Comparison of ENCODE assay signal across 20 mouse cellular contexts in the genomic region with DNA sequence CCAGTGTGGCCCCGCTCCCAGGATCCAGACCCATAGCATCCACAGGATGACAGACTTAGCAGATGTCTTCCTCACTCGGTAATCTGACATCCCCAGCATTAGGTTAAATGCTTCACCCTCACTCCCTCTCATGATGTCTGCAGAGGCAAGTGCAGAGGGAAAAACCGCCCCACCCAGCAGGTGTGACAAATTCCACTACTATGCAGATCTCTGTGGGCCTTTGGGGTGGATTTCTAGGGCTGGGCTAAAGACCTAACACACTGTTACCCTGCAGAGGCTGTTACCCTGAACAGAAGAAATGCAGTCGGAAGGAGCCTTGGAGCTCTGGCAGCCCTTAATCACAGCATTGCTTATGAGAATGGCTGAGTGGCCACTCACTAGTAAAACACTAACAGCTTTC. TPM values are rescaled to one million over a fixed set of nuclear protein-coding genes. Genes with fewer than 3 reads are reported as not detected.
"Had no signal": no experiment of that assay in that cellular context is flagged by ENCODE, and none has a peak within 500 bp of the region (broad histone marks: within the 10 kb centered on the region; RNA-seq: fewer than 3 reads in every experiment).

No protein-coding gene starts in this region.

- H3K9me3 ChIP-seq: midbrain, embryonic 12.5 days; neural tube, embryonic 12.5 days had no signal

- H3K27me3 ChIP-seq: midbrain, embryonic 12.5 days; neural tube, embryonic 12.5 days had no signal

- H3K4me1 ChIP-seq: midbrain, embryonic 10.5 days; midbrain, embryonic 12.5 days; neural tube, embryonic 12.5 days had no signal

- H3K9ac ChIP-seq: lung, embryonic 14.5 days; midbrain, embryonic 12.5 days; neural tube, embryonic 12.5 days had no signal

- H3K4me2 ChIP-seq: lung, embryonic 14.5 days; midbrain, embryonic 12.5 days; neural tube, embryonic 12.5 days had no signal

- H3K4me3 ChIP-seq: midbrain, embryonic 10.5 days; midbrain, embryonic 12.5 days; neural tube, embryonic 12.5 days had no signal

- ATAC-seq: midbrain, embryonic 16.5 days had no signal

- DNase-seq: lung, adult 18-20 months; lung, embryonic 14.5 days; lung, postnatal 10 days; lung, postnatal 4 days; midbrain, embryonic 14.5 days; retina, postnatal 1 day; right cerebral cortex, adult 18-20 months; right cerebral cortex, postnatal 25 days; right cerebral cortex, postnatal 4 days; spleen, adult 18-20 months; thymus, adult 18-20 months; thymus, postnatal 14 days; thymus, postnatal 36 days had no signal

- H3K27ac ChIP-seq: midbrain, embryonic 10.5 days; midbrain, embryonic 12.5 days; neural tube, embryonic 12.5 days had no signal

RNA-seq across cellular contexts. Expression of a gene that starts 52.3 kb away (rescaled TPM):
- total RNA-seq: megakaryocyte, adult 5-6 weeks; megakaryocyte-erythroid progenitor cell, adult 5-6 weeks; neutrophil, adult 5-6 weeks had no signal
